Mouse (Mus musculus) heart, embryonic 13.5 days (tissue): ENCODE measurements around the gene Fzr1. TPM values are rescaled to one million over a fixed set of nuclear protein-coding genes. Genes with fewer than 3 reads are reported as not detected.

Experiments used
- ATAC-seq: fragments of 200-750 bp; cut with Nextera tagmentation; 2 replicates; pipeline ENCODE4 v1.8.0; 2017; ENCODE audit warnings: moderate TSS enrichment; ENCODE audit not compliant: insufficient number of reproducible peaks, low FRiP score, low TSS enrichment; ENCODE audit errors: extremely low read depth
- H3K27ac ChIP-seq: fragments of 300-500 bp; sonication (generic); replicated peaks from 2 replicates; pipeline ENCODE4 v1.5.1; 2015; ENCODE audit warnings: moderate library complexity, mild to moderate bottlenecking, inconsistent platforms
- H3K27me3 ChIP-seq: fragments of 300-500 bp; sonication (generic); replicated peaks from 2 replicates; pipeline ENCODE4 v1.6.1; 2015; ENCODE audit warnings: mild to moderate bottlenecking, inconsistent platforms
- H3K36me3 ChIP-seq: fragments of 300-500 bp; sonication (generic); 2 replicates; pipeline ENCODE4 v1.6.1; 2015; ENCODE audit warnings: mild to moderate bottlenecking, inconsistent platforms
- H3K4me1 ChIP-seq: fragments of 300-500 bp; sonication (generic); 2 replicates; pipeline ENCODE4 v1.6.1; 2015; ENCODE audit warnings: inconsistent platforms
- H3K4me2 ChIP-seq: fragments of 300-500 bp; sonication (generic); 2 replicates; pipeline ENCODE4 v1.6.1; 2015; ENCODE audit warnings: inconsistent platforms, mild to moderate bottlenecking, moderate library complexity
- H3K4me3 ChIP-seq: fragments of 300-500 bp; sonication (generic); 2 replicates; pipeline ENCODE4 v1.5.1; 2015; ENCODE audit warnings: moderate library complexity, mild to moderate bottlenecking, inconsistent platforms
- H3K9ac ChIP-seq: fragments of 300-500 bp; sonication (generic); 2 replicates; pipeline ENCODE4 v1.6.1; 2015; ENCODE audit warnings: inconsistent platforms, mild to moderate bottlenecking, moderate library complexity
- H3K9me3 ChIP-seq: fragments of 300-500 bp; sonication (generic); 2 replicates; pipeline ENCODE4 v1.6.1; 2016; ENCODE audit warnings: inconsistent platforms
- WGBS: fragments of 180-500 bp; shearing (Covaris S2); methylation state at CpG from one replicate; pipeline ENCODE4 v1.1.7; 2015; ENCODE audit warnings: mixed read lengths; 5-methylcytosine and 5-hydroxymethylcytosine counted together
- polyA plus RNA-seq: library from polyadenylated mRNA; unstranded; fragments of >200 nt; fragmentation: Nextera tagmentation; extraction: Ambion mirVana; gene quantifications from 2 replicates; pipeline ENCODE4 v1.2.1, GENCODE M21; 2015

Gene Fzr1
- polyA plus RNA-seq, 1 experiment from 2014 or later = 72.2 TPM

- H3K27me3 ChIP-seq = no peaks in the 10 kb centered on the region
- H3K4me2 ChIP-seq = no peak overlapping the region
- H3K36me3 ChIP-seq = peaks cover 46% of the 10 kb centered on the region
- ATAC-seq = no peak
- H3K4me3 ChIP-seq = no peak overlapping the region
- no peaks in the 10 kb centered on the region for H3K9me3 ChIP-seq
- H3K4me1 ChIP-seq = peaks cover 48% of the 10 kb centered on the region
- peak overlapping the region; percentile 68 for H3K27ac ChIP-seq
- WGBS = 58% methylated on average over 3 of the region's 3 CpGs
- peak overlapping the region; percentile 69 for H3K9ac ChIP-seq
Observed at GRCm38 (mm10) chr10:81389373-81389772, 11.1 kb upstream of the Fzr1 start.

DNA sequence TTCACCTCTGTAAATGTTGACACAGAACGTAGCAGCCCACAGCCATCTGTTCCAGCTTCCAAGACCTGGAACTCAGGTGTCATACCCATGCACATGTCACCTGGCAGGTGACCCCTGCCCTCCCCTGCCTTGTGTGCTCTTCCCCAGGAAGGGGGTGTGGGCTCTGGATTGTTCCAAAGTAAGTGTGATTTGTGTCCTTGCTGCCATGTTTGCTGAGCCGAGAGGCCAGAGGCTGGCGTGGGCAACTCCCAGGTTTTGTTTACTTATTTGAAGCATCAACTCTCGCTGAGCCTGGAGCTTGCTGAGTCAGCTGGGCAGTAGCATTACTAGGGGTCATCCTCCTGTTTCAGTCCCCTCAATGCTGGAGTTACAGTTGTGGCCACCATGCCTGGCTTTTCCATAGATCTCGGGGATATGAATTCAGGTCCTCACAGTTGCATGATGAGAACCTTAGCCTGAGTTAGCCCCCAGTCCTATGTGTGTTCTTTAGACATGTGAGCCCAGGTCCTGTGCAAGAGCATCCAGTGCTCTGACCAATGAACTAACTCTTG, 10.3 kb upstream of the Fzr1 start, which contains the start of gene Gm48552:
Gm48552 (plus strand) TSS at position 501 of the 551 bp plus-strand sequence.
- Histone ChIP-seq H3K36me3 (peaks cover 46% of the 10 kb centered on the region), H3K9me3 (no peaks in the 10 kb centered on the region), H3K4me1 (peaks cover 42% of the 10 kb centered on the region), H3K4me2 (no peak within 1 kb of the TSS), H3K4me3 (no peak within 1 kb of the TSS), H3K9ac (peak within 1 kb of the TSS; percentile 69), H3K27me3 (no peaks in the 10 kb centered on the region), H3K27ac (peak within 1 kb of the TSS; percentile 68)
- 83% methylated on average over 5 of the region's 5 CpGs for WGBS
- ATAC-seq = no peak

DNA sequence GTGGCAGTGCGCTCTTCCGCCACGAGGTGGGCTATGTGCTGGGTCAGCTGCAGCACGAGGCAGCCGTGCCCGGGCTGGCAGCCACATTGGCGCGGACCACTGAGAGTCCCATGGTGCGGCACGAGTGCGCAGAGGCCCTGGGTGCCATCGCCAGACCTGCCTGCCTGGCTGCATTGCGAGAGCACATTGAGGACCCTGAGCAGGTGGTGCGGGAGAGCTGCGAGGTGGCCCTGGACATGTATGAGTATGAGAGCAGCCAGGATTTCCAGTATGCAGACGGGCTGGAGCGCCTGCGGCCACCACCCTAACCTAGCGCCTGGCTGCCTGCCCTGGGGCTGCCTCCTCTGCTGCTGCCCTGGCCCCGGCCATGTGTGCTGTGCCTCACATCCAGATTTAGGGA, 9.4 kb upstream of the Fzr1 start:
- H3K9ac ChIP-seq = no peak overlapping the region
- H3K36me3 ChIP-seq = peaks cover 46% of the 10 kb centered on the region
- no peak overlapping the region for H3K4me2 ChIP-seq
- no peak overlapping the region for H3K27ac ChIP-seq
- no peak overlapping the region for H3K4me3 ChIP-seq
- no peaks in the 10 kb centered on the region for H3K27me3 ChIP-seq
- H3K9me3 ChIP-seq = no peaks in the 10 kb centered on the region
- no peak for ATAC-seq
- H3K4me1 ChIP-seq = peaks cover 34% of the 10 kb centered on the region
- 91% methylated on average over 20 of the region's 20 CpGs for WGBS

- Histone ChIP-seq H3K4me2 (peak overlapping the region; percentile 92), H3K9ac (peak overlapping the region; percentile 93), H3K27ac (no peak overlapping the region), H3K4me1 (peaks cover 41% of the 10 kb centered on the region), H3K9me3 (no peaks in the 10 kb centered on the region), H3K4me3 (peak overlapping the region; percentile 89), H3K27me3 (no peaks in the 10 kb centered on the region), H3K36me3 (peaks cover 37% of the 10 kb centered on the region)
- no peak for ATAC-seq
- WGBS = 74% methylated on average over 22 of the region's 22 CpGs
Observed at GRCm38 (mm10) chr10:81385603-81386306, 7.4 kb upstream of the Fzr1 start.

DNA sequence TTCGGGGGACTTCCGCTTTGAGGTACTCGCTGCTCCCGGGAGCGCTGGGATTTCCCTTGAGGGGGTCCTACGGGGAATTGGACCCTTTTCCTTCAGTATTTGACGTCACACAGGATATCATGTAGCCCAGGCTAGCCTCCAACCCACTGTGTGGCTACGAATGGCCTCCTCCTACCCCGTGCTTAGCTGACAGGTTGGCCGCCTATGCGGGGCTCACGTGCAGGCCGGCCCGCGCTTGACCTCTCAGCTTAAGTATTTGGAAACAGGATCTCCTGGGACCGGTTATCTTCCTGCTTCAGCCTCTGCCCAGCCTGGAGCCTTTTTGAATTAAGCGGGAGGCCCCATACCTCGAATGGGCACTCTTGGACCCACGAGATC, 6.3 kb upstream of the Fzr1 start:
- Histone ChIP-seq H3K36me3 (peaks cover 37% of the 10 kb centered on the region), H3K27ac (peak overlapping the region; percentile 80), H3K4me1 (peaks cover 34% of the 10 kb centered on the region), H3K27me3 (no peaks in the 10 kb centered on the region), H3K4me3 (peak overlapping the region; percentile 89), H3K9ac (peak overlapping the region; percentile 93), H3K9me3 (no peaks in the 10 kb centered on the region), H3K4me2 (peak overlapping the region; percentile 92)
- WGBS = under 1% methylated on average over 19 of the region's 19 CpGs
- no peak for ATAC-seq

GRCm38 (mm10) chr10:81383802-81384604, 5.7 kb upstream of the Fzr1 start, which contains the start of the genes Dohh and Gm48551:
Dohh (plus strand) TSS chr10:81384428.
Gm48551 (plus strand) TSS chr10:81384466.
- Histone ChIP-seq H3K27ac (peak within 1 kb of the TSS; percentile 80), H3K9ac (peak within 1 kb of the TSS; percentile 93), H3K9me3 (no peaks in the 10 kb centered on the region), H3K27me3 (no peaks in the 10 kb centered on the region), H3K4me3 (peak within 1 kb of the TSS; percentile 89), H3K36me3 (peaks cover 34% of the 10 kb centered on the region), H3K4me2 (peak within 1 kb of the TSS; percentile 92), H3K4me1 (peaks cover 34% of the 10 kb centered on the region)
- WGBS = 4% methylated on average over 52 of the region's 54 CpGs
- ATAC-seq = peak; percentile 88

DNA sequence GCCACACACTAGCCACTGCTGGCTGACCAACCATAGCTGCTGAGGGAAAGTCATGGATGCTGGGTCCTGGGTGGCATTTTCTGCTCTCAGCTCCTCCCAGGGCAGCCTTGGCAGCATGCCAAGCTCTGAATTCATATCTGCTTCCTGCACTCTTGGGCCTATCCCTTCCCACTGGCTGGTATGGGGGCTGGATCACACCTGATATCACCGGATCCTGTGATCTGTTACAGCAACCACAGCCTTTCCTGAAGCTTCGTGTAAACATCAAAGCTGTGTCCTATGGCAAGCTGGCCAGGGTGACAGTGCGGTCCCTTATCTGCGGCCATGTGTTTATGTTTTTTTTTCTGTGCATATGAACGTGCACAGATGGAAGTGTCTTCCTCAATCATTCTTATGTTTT, 3.7 kb upstream of the Fzr1 start:
- ATAC-seq = no peak
- Histone ChIP-seq H3K4me3 (no peak overlapping the region), H3K4me2 (peak overlapping the region; percentile 28), H3K9ac (peak overlapping the region; percentile 45), H3K27ac (peak overlapping the region; percentile 77), H3K9me3 (no peaks in the 10 kb centered on the region), H3K27me3 (no peaks in the 10 kb centered on the region), H3K4me1 (peaks cover 39% of the 10 kb centered on the region), H3K36me3 (peaks cover 15% of the 10 kb centered on the region)
- WGBS = 29% methylated on average over 5 of the region's 5 CpGs

- no peaks in the 10 kb centered on the region for H3K27me3 ChIP-seq
- peaks cover 47% of the 10 kb centered on the region for H3K4me1 ChIP-seq
- peaks cover 16% of the 10 kb centered on the region for H3K36me3 ChIP-seq
- H3K9ac ChIP-seq = no peak overlapping the region
- no peaks in the 10 kb centered on the region for H3K9me3 ChIP-seq
- WGBS = 87% methylated on average over 6 of the region's 6 CpGs
- no peak for ATAC-seq
- H3K4me3 ChIP-seq = no peak overlapping the region
- no peak overlapping the region for H3K27ac ChIP-seq
- peak overlapping the region; percentile 76 for H3K4me2 ChIP-seq
Observed at GRCm38 (mm10) chr10:81379809-81380378, 1.6 kb upstream of the Fzr1 start.

DNA sequence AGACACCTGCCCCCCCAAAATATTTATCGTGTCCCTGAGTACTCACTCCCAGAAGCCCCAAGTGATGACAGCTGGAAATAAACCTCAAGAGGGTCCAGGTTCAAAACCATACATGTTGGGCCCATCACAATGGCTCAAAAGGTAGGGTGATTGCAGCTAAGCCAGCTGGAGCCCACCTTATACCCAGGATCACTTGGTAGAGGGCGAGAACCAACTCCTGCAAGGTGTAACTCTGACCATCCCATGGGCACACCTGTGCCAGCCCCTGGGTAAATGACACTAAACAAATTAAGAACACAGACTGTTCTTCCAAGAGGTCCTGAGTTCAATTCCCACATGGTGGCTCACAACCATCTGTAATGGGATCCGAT, 852 bp upstream of the Fzr1 start:
- Histone ChIP-seq H3K4me2 (peak overlapping the region; percentile 76), H3K4me3 (peak overlapping the region; percentile 83), H3K9ac (peak overlapping the region; percentile 81), H3K27me3 (no peaks in the 10 kb centered on the region), H3K4me1 (peaks cover 45% of the 10 kb centered on the region), H3K9me3 (no peaks in the 10 kb centered on the region), H3K36me3 (peaks cover 23% of the 10 kb centered on the region), H3K27ac (peak overlapping the region; percentile 85)
- ATAC-seq = no peak
- WGBS = 61% methylated on average over 3 of the region's 3 CpGs

- peak overlapping the region; percentile 97 for H3K9ac ChIP-seq
- H3K9me3 ChIP-seq = no peaks in the 10 kb centered on the region
- H3K36me3 ChIP-seq = peaks cover 28% of the 10 kb centered on the region
- WGBS = under 1% methylated on average over 46 of the region's 46 CpGs
- peak overlapping the region; percentile 76 for H3K4me2 ChIP-seq
- peak; percentile 92 for ATAC-seq
- peak overlapping the region; percentile 85 for H3K27ac ChIP-seq
- peak overlapping the region; percentile 83 for H3K4me3 ChIP-seq
- no peaks in the 10 kb centered on the region for H3K27me3 ChIP-seq
- peaks cover 45% of the 10 kb centered on the region for H3K4me1 ChIP-seq
Observed at GRCm38 (mm10) chr10:81378553-81379182, 352 bp upstream of the Fzr1 start.

DNA sequence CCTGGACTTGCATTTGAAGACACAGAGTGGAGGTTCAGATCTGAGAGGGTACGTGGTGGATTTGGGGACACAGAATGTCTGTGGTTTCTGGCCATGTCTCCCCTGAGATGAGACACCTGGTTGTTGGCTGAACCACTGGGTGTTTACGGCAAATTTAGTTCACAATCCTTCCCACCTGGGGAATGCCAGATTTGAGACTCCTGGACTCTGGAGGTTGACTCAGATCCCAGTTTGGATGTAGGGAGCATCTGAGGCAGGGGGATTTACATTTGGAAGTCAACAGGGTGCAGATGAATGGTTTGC, 1.0 kb downstream of the Fzr1 start:
- Histone ChIP-seq H3K27ac (peak overlapping the region; percentile 77), H3K36me3 (peaks cover 41% of the 10 kb centered on the region), H3K4me1 (peaks cover 44% of the 10 kb centered on the region), H3K4me2 (peak overlapping the region; percentile 84), H3K4me3 (peak overlapping the region; percentile 83), H3K9me3 (no peaks in the 10 kb centered on the region), H3K27me3 (no peaks in the 10 kb centered on the region), H3K9ac (peak overlapping the region; percentile 97)
- no peak for ATAC-seq
- WGBS = 50% methylated on average over 2 of the region's 2 CpGs
